Mouse (Mus musculus): ENCODE results near the gene 4930518I15Rik.

DNA sequence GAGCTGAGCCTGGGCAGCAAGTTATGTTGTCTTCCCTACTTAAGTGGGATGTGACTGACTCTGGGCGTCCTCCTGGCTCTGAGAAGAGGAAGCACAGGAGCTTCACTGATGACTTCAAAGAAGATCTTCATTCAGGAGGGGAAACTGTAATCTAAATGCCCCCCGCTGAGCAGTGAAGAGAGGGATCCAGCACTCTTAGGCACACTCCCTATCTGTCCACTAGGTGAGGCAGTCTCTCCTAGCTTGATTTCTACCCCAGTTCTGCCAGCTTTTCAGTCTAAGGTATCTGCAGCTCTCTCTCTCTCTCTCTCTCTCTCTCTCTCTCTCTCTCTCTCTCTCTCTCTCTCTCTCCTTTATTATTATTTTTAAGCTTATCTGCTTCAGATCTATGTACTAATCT is 45.6 kb upstream of the 4930518I15Rik start:
- no peak for TF ChIP-seq POLR2A (IDR thresholded peaks at IDR 0.05; ENCODE audit: borderline replicate concordance, control insufficient read depth, low read depth, low read length)
- TF ChIP-seq CTCF (IDR thresholded peaks at IDR 0.05; ENCODE audit: control insufficient read depth, insufficient read depth, low read length) = no peak
